9 mouse cellular contexts compared by ENCODE assay signal in the genomic region with DNA sequence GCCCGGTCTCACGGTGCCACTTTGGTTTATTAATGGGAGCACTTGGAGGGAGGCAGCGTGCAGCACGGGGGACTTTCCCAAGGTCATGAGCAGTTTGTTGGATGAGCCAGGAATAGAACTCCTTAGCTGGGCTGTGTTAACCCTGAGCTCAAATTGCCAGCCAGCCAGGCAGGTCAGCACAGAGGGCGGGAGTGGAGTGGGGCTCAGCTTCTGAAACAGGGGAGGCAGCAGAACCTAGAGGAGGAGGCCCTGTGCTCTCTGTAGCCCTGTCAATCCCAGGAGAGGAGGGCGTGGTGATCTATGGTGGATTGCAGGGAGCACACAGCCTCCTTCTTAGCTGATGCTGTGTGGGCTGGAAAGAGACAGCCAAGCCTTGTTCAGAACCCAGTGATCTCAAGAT.
A peak's percentile ranks its signal among the peaks of the same experiment; 100 is the strongest.
DNase-seq lines count a peak whose midpoint lies in the region; ATAC-seq and TF ChIP-seq lines count a peak whose summit lies in the region.
"Had no signal": no experiment of that assay in that cellular context is flagged by ENCODE, and none has a peak within 500 bp of the region (broad histone marks: within the 10 kb centered on the region; RNA-seq: fewer than 3 reads in every experiment).

No protein-coding gene starts in this region.

- TF ChIP-seq RAD21 in CH12.LX (IDR thresholded peaks at IDR 0.05; ENCODE audit: low read depth, low read length), result no peak

- no peak for TF ChIP-seq CTCF in CH12.LX (conservative IDR thresholded peaks at IDR 0.05 in 1 of 2, IDR thresholded peaks at IDR 0.05 in 1 of 2; ENCODE audit: low read depth in 2 of 2, low read length in 2 of 2)

- DNase-seq in gastrocnemius, adult 8-10 months (ENCODE audit: low spot score in 2 of 2), result peak; percentile 51 to 56
- DNase-seq in gastrocnemius, postnatal 10 days, result no peak
- no peak for DNase-seq in CH12.LX (ENCODE audit: extremely low read depth)
- DNase-seq in forebrain, embryonic 10.5 days (ENCODE audit: extremely low spot score, low spot score), result no peak
- no peak for DNase-seq in urinary bladder, adult 2 months (ENCODE audit: low spot score)
- no peak for DNase-seq in thymus, postnatal 36 days
- DNase-seq in cerebellum, postnatal 14 days, result no peak
- DNase-seq: cerebellum, adult 11-12 months had no signal

- H3K79me2 ChIP-seq in CH12.LX (replicated peaks; ENCODE audit: control insufficient read depth, extremely low read depth, insufficient read depth, poor library complexity, severe bottlenecking), result peaks cover 33% of the 10 kb centered on the region

- H3K4me2 ChIP-seq in CH12.LX (ENCODE audit: insufficient read depth, low read depth, poor library complexity, severe bottlenecking), result no peak overlapping the region
- H3K4me2 ChIP-seq in intestine, embryonic 15.5 days (replicated peaks), result no peak overlapping the region

- ATAC-seq in intestine, embryonic 15.5 days, result peak; percentile 64

- H3K9me3 ChIP-seq in CH12.LX (replicated peaks; ENCODE audit: low read length), result no peaks in the 10 kb centered on the region
- H3K9me3 ChIP-seq in forebrain, embryonic 10.5 days, result no peaks in the 10 kb centered on the region
- no peaks in the 10 kb centered on the region for H3K9me3 ChIP-seq in intestine, embryonic 15.5 days

- peaks cover 3 to 28% of the 10 kb centered on the region in 2 experiments for H3K36me3 ChIP-seq in CH12.LX (replicated peaks in 1 of 2; ENCODE audit: control insufficient read depth in 1 of 2, insufficient read depth in 1 of 2, low read length in 1 of 2)
- H3K36me3 ChIP-seq in forebrain, embryonic 10.5 days (replicated peaks), result no peaks in the 10 kb centered on the region
- no peaks in the 10 kb centered on the region for H3K36me3 ChIP-seq in intestine, embryonic 15.5 days

- H3K4me1 ChIP-seq in CH12.LX (ENCODE audit: control insufficient read depth in 1 of 2, insufficient read depth in 2 of 2), result peaks cover 40 to 51% of the 10 kb centered on the region in 2 experiments
- H3K4me1 ChIP-seq in forebrain, embryonic 10.5 days, result peaks cover 92% of the 10 kb centered on the region
- H3K4me1 ChIP-seq in intestine, embryonic 15.5 days (replicated peaks), result peaks cover 65% of the 10 kb centered on the region

- H3K27me3 ChIP-seq in CH12.LX (replicated peaks), result no peaks in the 10 kb centered on the region
- peaks cover 88% of the 10 kb centered on the region for H3K27me3 ChIP-seq in forebrain, embryonic 10.5 days (ENCODE audit: poor library complexity, severe bottlenecking)
- no peaks in the 10 kb centered on the region for H3K27me3 ChIP-seq in intestine, embryonic 15.5 days (replicated peaks)

- WGBS in forebrain, embryonic 10.5 days, result 69% methylated on average over 6 of the region's 6 CpGs
- WGBS in intestine, embryonic 15.5 days, result 32% methylated on average over 6 of the region's 6 CpGs

- H3K4me3 ChIP-seq in CH12.LX (replicated peaks in 1 of 3; ENCODE audit: low read depth in 2 of 3, low read length in 2 of 3, poor library complexity in 1 of 3), result peak overlapping the region in 1 of 3 experiments; percentile 10
- H3K4me3 ChIP-seq in forebrain, embryonic 10.5 days, result no peak overlapping the region
- H3K4me3 ChIP-seq in intestine, embryonic 15.5 days (replicated peaks), result no peak overlapping the region

- dilution Hi-C loops in CH12.LX (cut with MboI; ENCODE audit: extremely low pct_ligation_motif_present, extremely low pct_unique_long_range_greater_than_20kb, low sequenced_read_pairs), result no loop called here

- TF ChIP-seq POLR2A in CH12.LX (IDR thresholded peaks at IDR 0.05; ENCODE audit: low read depth, low read length), result no peak

- TF ChIP-seq EP300 in CH12.LX (IDR thresholded peaks at IDR 0.05; ENCODE audit: low read length), result no peak

- no peak overlapping the region for H3K9ac ChIP-seq in CH12.LX (ENCODE audit: insufficient read depth, low read depth)
- no peak overlapping the region for H3K9ac ChIP-seq in intestine, embryonic 15.5 days

- in situ Hi-C loops in CH12.LX (cut with MboI; ENCODE audit: low pct_ligation_motif_present, low pct_unique_long_range_greater_than_20kb, low sequenced_read_pairs), result no loop called here

- no peak overlapping the region for H3K27ac ChIP-seq in CH12.LX (ENCODE audit: insufficient read depth, low read depth)
- peak overlapping the region; percentile 69 for H3K27ac ChIP-seq in forebrain, embryonic 10.5 days
- H3K27ac ChIP-seq in intestine, embryonic 15.5 days, result 0 out of 2 replicates have a peak overlapping the region, but pooled peaks have one; percentile 9

TF ChIP-seq in CH12.LX, 34 proteins besides CTCF, POLR2A, EP300 and RAD21:
- TF ChIP-seq ZKSCAN1 (IDR thresholded peaks at IDR 0.05; ENCODE audit: borderline replicate concordance, low read depth, low read length), result no peak
- TF ChIP-seq MEF2A (IDR thresholded peaks at IDR 0.05; ENCODE audit: borderline replicate concordance, low read depth, low read length), result peak; percentile 7; the same call in 1 of the 2 replicates

Comparison
In these comparisons a context has a peak if more than half of its experiments do, and no peak if none do; other contexts are left out.
1. DNase-seq: peak in gastrocnemius, adult 8-10 months (2 of 2); none in gastrocnemius, postnatal 10 days (single experiment), CH12.LX (single experiment), forebrain, embryonic 10.5 days (single experiment), urinary bladder, adult 2 months (single experiment), thymus, postnatal 36 days (0 of 2) and cerebellum, postnatal 14 days (0 of 2).